Mouse (Mus musculus) spleen, adult 2 months (tissue): ENCODE data around the gene Tram2. TPM values are rescaled to one million over a fixed set of nuclear protein-coding genes. Genes with fewer than 3 reads are reported as not detected.

Experiments used
- DNase-seq, 2 experiments: peaks; one replicate each; pipeline versions ENCODE4 v3.0.0 to v3.0.0-alpha.2; 2012 to 2021; ENCODE audit warnings: low spot score in 2 of 2, low read depth in 1 of 2
- H3K27ac ChIP-seq: fragments of 200-500 bp; 2 replicates; pipeline ENCODE4 v1.5.1; 2012; ENCODE audit warnings: low read length, inconsistent platforms; ENCODE audit not compliant: insufficient read depth
- H3K27me3 ChIP-seq: fragments of 200-500 bp; 2 replicates; pipeline ENCODE4 v1.6.1; 2012; ENCODE audit warnings: mild to moderate bottlenecking, moderate library complexity, low read length, inconsistent platforms; ENCODE audit not compliant: control insufficient read depth, insufficient read depth
- H3K36me3 ChIP-seq: fragments of 200-500 bp; 2 replicates; pipeline ENCODE4 v1.6.1; 2012; ENCODE audit warnings: mild to moderate bottlenecking, low read length, inconsistent platforms; ENCODE audit not compliant: control insufficient read depth, insufficient read depth
- H3K4me1 ChIP-seq: fragments of 200-500 bp; 2 replicates; pipeline ENCODE4 v1.6.1; 2011; ENCODE audit warnings: inconsistent platforms; ENCODE audit not compliant: control insufficient read depth, insufficient read depth, insufficient read length
- H3K4me3 ChIP-seq: fragments of 200-500 bp; 2 replicates; pipeline ENCODE4 v1.5.1; 2011; ENCODE audit warnings: mild to moderate bottlenecking, inconsistent platforms; ENCODE audit not compliant: insufficient read depth, insufficient read length; ENCODE audit errors: extremely low read depth
- CTCF ChIP-seq: fragments of 200-500 bp; IDR thresholded peaks from 2 replicates; pipeline ENCODE4 v1.5.1; 2011; ENCODE audit warnings: mild to moderate bottlenecking, inconsistent platforms; ENCODE audit not compliant: insufficient read depth, insufficient read length, insufficient replicate concordance; ENCODE audit errors: extremely low read depth
- POLR2A ChIP-seq: fragments of 200-500 bp; IDR thresholded peaks from 2 replicates; pipeline ENCODE4 v1.6.1; 2011; ENCODE audit warnings: low read depth, low read length, inconsistent platforms
- WGBS: fragments of 180-500 bp; shearing (Covaris S2); methylation state at CpG from one replicate; pipeline ENCODE4 v1.1.7; 2018; 5-methylcytosine and 5-hydroxymethylcytosine counted together
- polyA plus RNA-seq: library from polyadenylated mRNA; depleted of rRNA; stranded (reverse); fragments of >200 nt; gene quantifications from 2 replicates; pipeline ENCODE4 v1.2.3, GENCODE M21; 2012

The Tram2 gene
- polyA plus RNA-seq, 1 experiment, result 5.5 TPM

DNA sequence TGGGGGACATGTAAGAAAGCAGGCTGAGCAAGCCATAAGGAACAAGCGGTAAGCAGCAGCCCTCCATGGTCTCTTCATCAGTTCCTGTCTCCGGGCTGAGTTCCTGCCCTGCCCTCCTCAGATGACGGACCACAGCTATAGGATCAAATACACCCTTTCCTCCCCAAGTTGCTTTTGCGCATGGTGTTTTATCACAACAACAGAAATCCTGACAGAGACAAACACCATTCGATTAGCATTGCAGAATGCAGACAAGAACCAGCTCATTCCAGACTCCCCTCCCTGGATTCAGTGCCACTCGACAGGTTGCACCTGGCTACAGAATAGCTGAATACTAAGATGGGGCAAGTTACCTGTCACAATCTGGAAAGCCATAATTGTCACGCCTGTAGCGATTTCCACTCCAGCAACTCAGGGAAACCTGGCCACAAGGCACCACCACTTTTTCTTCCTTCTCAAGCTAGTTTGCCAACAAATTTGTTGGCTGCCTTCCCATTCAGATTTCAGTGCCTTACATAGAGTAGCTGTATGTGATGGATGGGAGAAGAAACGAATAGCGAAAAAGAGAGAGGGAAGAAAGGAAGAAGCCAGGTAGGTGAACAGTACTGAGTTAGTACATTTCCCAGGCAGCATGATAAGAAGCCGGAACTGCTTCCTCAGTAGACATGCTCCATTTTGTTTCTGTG is 11.3 kb downstream of the Tram2 start:
- H3K27me3 ChIP-seq, result no peaks in the 10 kb centered on the region
- no peak overlapping the region for H3K4me3 ChIP-seq
- peaks cover 2% of the 10 kb centered on the region; the same call in 1 of the 2 replicates for H3K36me3 ChIP-seq
- H3K4me1 ChIP-seq, result peaks cover 4% of the 10 kb centered on the region; the same call in 1 of the 2 replicates
- H3K27ac ChIP-seq, result no peak overlapping the region
- 93% methylated on average over 11 of the region's 11 CpGs for WGBS
- DNase-seq, result no peak
- TF ChIP-seq POLR2A (no peak), CTCF (no peak)

DNA sequence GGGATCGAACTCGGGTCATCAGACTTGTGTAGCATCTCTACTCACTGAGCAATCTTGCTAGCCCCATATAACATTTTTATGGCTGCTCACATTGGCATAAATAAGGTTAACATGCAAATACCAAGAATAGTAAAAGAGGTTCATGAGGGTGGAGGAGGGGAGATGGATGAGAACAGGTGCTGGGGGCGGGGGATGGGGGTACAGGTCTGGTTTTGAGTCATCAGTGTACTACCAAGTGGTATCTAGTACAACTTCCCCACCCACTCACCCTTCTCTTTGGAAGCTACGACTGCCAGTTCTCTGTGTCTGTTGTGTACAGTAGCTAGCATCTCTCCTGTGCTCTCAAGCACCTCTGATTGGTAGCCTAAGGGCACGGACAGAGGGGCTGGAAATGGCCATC is 14.9 kb downstream of the Tram2 start:
- 83% methylated on average over 5 of the region's 5 CpGs for WGBS
- Histone ChIP-seq H3K27me3 (no peaks in the 10 kb centered on the region), H3K36me3 (peaks cover 5% of the 10 kb centered on the region), H3K4me1 (no peaks in the 10 kb centered on the region), H3K4me3 (no peak overlapping the region), H3K27ac (no peak overlapping the region)
- DNase-seq, result no peak
- TF ChIP-seq POLR2A (no peak), CTCF (no peak)

DNA sequence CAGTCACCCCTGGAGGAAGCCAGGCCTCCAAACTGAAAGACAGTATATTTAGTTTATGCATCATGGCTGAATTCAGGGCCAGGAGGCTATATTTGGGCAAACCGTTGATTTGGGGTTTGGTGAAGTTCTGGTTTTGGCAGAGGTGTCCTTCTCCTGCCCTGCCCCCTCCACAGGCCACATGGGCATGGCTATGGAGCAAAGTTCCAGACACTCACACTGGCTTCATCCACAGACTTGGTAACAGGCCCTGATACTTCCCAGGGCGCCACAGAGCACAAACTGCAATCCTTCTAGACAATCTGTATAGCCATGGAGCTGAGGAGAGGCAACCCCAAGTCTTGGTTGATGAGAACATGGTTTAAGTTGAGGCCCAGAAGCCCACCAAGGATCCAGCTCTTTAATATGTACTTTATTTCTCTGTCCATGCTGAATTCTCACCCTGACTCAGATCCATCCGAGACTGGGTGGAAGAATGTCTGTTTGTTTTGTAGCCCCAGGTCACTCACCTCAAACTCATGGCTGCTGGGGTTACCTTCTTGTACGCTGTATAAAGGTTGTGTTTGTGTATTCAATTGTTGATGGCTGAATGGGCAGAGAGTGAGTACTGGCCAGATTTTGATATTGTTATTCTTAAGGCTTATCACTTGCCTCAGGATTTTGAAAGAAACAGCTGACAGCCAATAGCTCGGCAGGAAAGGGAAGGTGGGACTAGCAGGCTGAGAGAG is 19.5 kb downstream of the Tram2 start:
- Histone ChIP-seq H3K4me1 (no peaks in the 10 kb centered on the region), H3K27ac (no peak overlapping the region), H3K27me3 (no peaks in the 10 kb centered on the region), H3K36me3 (peaks cover 4% of the 10 kb centered on the region; the same call in 1 of the 2 replicates), H3K4me3 (no peak overlapping the region)
- 91% methylated on average over 5 of the region's 5 CpGs for WGBS
- TF ChIP-seq CTCF, result no peak
- DNase-seq, result no peak

DNA sequence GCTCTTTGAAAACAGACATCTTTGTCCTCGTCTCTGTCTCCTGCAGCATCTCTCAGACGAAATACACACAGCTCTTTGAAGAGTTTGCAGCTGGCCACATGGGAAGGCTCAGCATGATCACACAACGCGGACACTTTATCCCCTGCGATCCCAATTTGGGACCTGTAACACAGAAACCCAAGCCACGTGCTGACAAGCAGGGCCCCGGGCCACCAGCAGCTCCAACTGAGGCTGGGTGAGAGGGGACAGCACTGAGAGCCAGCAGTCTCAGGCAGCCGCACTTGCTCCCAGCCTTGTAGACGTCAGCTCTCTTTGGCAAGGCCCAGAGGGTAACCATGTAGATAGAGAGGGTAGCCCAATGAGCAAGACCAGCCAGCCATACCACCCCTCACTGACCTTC is 26.0 kb downstream of the Tram2 start:
- Histone ChIP-seq H3K27ac (no peak overlapping the region), H3K27me3 (no peaks in the 10 kb centered on the region), H3K4me3 (no peak overlapping the region), H3K36me3 (no peaks in the 10 kb centered on the region), H3K4me1 (peaks cover 4% of the 10 kb centered on the region; the same call in 1 of the 2 replicates)
- no peak for DNase-seq
- WGBS, result 92% methylated on average over 9 of the region's 9 CpGs
- TF ChIP-seq CTCF (no peak), POLR2A (no peak)

DNA sequence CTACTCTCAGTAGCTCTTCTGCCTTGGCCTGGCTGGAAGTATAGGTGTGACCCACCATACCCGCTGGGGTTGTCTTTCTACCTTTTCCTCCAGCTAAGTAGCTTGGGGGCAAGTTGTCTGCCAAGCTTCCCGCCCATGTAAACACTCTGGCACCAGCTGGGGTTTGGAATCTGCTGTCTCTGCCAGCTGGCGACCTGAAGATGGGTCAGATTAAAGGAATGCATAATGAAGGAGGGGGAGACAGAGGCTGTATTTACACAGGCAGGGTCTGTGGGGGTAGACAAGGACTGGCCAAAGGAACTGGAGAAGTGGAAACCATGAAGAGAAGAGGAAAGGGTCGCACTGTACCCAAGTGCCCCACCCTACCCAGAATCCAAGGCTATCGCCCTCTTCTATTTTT is 26.4 kb downstream of the Tram2 start:
- WGBS, result 84% methylated on average over 5 of the region's 5 CpGs
- no peak for DNase-seq
- H3K27ac ChIP-seq, result no peak overlapping the region
- H3K4me3 ChIP-seq, result no peak overlapping the region
- no peaks in the 10 kb centered on the region for H3K36me3 ChIP-seq
- TF ChIP-seq CTCF (no peak), POLR2A (no peak)
- H3K4me1 ChIP-seq, result peaks cover 4% of the 10 kb centered on the region; the same call in 1 of the 2 replicates
- no peaks in the 10 kb centered on the region for H3K27me3 ChIP-seq

- WGBS, result 53% methylated on average over 5 of the region's 5 CpGs
- H3K27ac ChIP-seq, result no peak overlapping the region
- H3K27me3 ChIP-seq, result no peaks in the 10 kb centered on the region
- DNase-seq, result no peak
- H3K4me3 ChIP-seq, result no peak overlapping the region
- TF ChIP-seq POLR2A, result no peak
- no peak for TF ChIP-seq CTCF
- H3K36me3 ChIP-seq, result no peaks in the 10 kb centered on the region
- peaks cover 4% of the 10 kb centered on the region; the same call in 1 of the 2 replicates for H3K4me1 ChIP-seq
Measured at GRCm38 (mm10) chr1:21052132-21052545, 26.9 kb downstream of the Tram2 start.

- Histone ChIP-seq H3K4me3 (no peak overlapping the region), H3K36me3 (no peaks in the 10 kb centered on the region), H3K27ac (no peak overlapping the region), H3K27me3 (no peaks in the 10 kb centered on the region), H3K4me1 (peaks cover 4% of the 10 kb centered on the region; the same call in 1 of the 2 replicates)
- TF ChIP-seq CTCF, result no peak
- TF ChIP-seq POLR2A, result no peak
- no peak for DNase-seq
- WGBS, result 85% methylated on average over 5 of the region's 5 CpGs
Measured at GRCm38 (mm10) chr1:21049005-21049404, 30.0 kb downstream of the Tram2 start.
